Mouse (Mus musculus): ENCODE results near the gene Gm28038.

DNA sequence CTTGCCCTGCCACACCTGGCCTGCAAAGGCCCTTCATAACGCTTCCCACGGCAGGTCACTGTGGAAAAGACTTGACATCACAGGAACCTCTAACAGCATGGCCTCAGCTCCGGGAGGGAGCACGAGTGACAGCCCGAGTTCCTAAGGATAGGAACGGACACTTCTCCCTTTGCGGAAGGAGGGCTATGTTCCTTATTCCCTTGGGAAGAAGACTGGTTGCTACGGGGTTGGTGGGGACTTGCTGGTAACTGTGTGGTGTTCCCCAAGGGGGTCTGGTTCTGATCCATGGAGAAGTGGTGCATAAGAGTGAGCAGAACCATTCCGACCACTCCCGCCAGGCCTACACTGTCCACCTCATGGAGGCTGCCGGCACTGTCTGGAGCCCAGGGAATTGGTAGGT lies at the start of gene Gm28038:
- TF ChIP-seq CHD2 (IDR thresholded peaks at IDR 0.05; ENCODE audit: low read depth, low read length) (no peak), ZC3H11A (IDR thresholded peaks at IDR 0.05; ENCODE audit: borderline replicate concordance, low read depth, low read length) (no peak), ZNF384 (IDR thresholded peaks at IDR 0.05; ENCODE audit: low read depth, low read length) (no peak), HCFC1 (IDR thresholded peaks at IDR 0.05; ENCODE audit: borderline replicate concordance, insufficient read depth, low read length) (no peak), MAFK (IDR thresholded peaks at IDR 0.05; ENCODE audit: insufficient read depth, low read depth, low read length) (no peak)

Data from ES-E14 (cell line).